Mouse (Mus musculus): ENCODE measurements around the gene Cdpf1. TPM values are rescaled to one million over a fixed set of nuclear protein-coding genes. Genes with fewer than 3 reads are reported as not detected.

Cdpf1 gene
- total RNA-seq (2021) = 10 to 100 TPM; 22.3 TPM
- long read RNA-seq, experiment 1, transcript Cdpf1-201 (5 exons, 997 nt) = major isoform, 9 of 16 reads
- long read RNA-seq, experiment 1, partial matches to known transcripts = 1 of 16 reads
- long read RNA-seq, experiment 1, other reads (novel, unspliced or antisense) = 1 of 16 reads
- long read RNA-seq, experiment 2, transcript Cdpf1-201 (5 exons, 997 nt) = major isoform, 6 of 18 reads
- long read RNA-seq, experiment 2, partial matches to known transcripts = 0 of 18 reads
- long read RNA-seq, experiment 2, other reads (novel, unspliced or antisense) = 6 of 18 reads

DNA sequence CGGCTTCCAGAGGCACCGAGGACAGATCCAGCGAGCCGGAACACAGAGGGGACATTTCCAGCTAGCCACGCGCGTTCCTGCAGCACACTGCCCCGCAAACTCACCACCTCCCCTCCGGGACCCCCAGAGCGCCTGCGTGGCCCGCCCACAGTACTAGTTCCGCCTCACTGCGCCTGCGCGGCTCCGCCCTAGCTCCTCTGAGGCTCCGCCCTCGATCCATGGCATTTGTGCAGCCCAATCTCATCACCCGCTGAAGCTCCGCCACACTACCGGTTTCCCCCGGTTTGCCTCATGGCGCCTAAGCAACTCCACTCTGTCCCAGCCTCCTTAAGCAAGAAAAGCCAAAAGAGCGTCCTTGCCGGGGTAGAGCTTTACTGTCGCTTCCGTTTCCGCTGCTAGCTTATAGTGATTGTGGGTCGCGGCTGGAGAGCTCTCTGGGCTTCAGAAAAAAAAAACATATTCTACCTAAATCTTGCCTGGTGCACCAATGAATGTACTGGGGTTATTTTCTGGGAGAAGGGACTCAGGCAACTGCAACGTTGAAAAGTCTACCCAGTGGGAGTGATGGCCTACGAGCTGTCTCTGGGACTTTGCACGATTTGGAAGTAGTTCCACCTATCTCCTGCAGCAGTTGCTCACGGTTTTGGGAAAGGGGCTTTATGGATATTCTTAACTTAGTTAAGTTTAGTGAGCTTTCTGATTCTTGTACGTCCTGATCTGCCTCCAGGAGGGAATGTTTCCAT is at the start of gene Cdpf1:
Gene Cdpf1 (minus strand): TSS at position 163 of the 743 bp plus-strand sequence.
- DNase-seq (ENCODE audit: low spot score in 2 of 2) = peak; percentile 98

DNA sequence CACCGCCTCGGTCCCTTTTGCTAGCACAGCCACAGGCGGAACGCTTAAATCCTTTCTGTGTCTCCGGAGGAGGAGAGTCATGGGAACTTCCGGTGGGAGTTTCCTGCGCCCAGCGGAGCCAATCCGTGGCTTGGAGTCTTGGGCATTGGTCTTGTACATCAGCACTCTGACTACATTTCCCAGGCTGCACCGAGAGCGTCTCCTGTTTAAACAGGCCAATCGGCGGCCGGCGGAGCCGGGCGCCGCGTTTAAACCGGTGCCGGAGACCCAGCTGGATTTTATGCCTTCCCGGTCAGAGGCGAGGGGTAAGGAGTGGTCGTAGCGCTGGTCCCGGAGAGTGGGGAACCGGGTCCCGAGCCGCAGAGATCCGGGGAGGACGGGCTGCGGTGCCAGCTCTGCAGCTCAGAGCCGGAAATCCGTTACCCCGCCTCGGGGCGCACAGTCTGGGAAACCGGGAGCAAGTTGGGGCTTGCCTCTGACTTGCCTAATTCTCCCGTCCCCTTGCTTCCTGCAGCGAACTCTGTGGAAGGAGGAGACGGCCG is 48.1 kb upstream of the Cdpf1 start, which contains the start of gene Gtse1:
Gene Gtse1 (plus strand): TSS at position 256 of the 542 bp plus-strand sequence.
- DNase-seq (ENCODE audit: low spot score in 2 of 2) = peak; percentile 64 to 92

DNA sequence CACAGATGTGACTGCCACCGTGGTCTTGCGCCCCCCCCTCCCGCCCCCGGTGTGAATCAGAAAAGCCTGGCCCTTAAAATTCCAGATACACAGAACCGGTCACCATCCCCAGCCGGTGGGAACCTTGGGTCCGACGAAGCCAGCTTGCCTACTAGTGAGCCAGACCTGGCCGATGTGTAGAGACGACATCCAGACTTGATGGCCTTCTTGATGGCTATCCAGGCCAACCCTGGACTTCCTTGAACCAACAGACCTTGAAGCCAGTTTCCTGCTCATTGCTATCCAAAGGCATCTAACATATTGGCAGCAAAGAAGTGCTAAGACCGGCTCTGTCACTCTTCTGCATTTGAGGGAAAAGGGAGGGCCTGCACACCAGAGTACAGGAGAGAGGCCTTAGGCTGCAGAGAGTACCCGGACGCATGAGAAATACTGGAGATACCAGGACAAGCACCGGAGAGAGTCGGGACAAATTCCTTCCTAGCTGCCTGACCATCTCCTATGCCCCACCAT is 47.5 kb upstream of the Cdpf1 start:
- no peak for DNase-seq (ENCODE audit: low spot score in 2 of 2)

DNA sequence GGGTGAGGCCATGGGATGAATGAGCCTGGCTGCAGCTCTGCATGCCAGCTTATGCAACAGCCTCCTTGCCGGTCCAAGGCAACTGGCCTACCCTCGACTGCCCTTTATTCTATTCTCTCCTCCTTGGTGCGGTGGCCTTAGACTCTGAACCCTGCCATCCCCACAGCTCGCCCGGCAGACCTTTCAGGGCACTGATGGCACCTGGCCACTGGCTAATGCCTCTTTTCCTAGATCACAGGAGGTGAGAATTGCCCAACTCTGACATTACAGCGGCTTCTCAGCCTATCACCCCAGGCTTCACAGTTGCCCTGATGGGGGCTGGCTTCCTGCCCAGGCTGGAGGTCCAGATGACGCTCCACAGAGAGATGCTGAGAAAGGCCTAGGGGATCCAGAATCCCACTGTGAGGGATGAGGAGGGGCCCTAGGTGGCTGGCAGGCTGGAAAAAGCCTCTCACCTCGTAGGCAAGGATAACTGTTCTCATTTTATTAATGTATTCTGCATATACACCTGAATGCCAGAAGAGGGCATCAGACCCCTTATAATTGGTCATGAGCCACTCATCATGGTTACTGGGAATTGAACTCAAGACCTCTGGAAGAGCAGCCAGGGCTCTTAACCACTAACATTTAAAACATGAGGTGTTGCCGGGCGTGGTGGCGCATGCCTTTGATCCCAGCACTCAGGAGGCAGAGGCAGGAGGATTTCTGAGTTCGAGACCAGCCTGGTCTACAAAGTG is 40.3 kb upstream of the Cdpf1 start:
- DNase-seq (ENCODE audit: low spot score in 2 of 2) = no peak

DNA sequence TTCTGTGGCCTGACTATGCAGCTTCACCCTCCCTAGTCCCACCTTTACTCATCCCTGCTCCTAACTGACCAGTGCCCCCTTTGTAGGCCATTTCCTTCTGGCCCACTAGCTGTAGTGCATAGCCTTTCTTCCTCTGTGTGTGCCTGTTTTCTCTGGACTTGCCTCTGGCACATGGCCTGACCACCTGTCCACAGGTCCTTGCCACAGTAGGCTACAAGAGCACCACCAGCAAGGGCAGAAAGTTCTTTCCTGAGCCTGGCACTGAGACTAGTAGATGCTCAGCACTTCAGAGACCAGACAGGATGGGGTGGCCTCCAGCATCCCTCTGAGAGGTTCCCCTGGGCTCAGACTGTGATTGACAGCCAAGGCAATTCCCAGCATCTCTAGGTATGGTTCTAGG is 33.6 kb upstream of the Cdpf1 start:
- DNase-seq (ENCODE audit: low spot score in 2 of 2) = no peak

DNA sequence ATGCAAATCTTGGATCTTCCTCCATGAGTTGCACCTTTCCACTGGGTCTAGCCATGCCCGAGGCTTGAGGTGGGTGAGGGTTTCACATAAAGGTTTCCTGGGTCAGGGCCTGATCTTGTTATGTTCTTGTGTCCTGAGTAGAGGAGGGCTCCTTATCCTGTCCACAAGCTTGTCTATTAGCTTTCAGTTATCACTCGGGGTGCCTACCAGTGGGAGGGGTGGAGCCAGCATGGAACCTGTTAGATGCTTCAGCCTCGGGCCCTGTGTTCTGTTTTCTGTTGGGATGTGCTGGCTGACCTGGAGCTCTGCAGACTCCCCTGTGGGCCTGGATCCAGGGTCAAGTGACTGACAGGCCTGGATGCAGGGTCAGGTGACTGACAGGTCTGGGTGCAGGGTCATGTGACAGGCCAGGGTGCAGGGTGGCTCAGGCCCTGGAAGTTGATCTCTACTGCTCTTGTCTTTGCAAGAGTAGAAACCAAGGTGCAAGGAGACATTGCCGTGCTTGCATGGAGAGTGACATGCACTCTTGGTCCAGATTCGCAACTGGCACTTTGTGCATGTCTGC is 30.4 kb upstream of the Cdpf1 start:
- no peak for DNase-seq (ENCODE audit: low spot score in 2 of 2)

DNA sequence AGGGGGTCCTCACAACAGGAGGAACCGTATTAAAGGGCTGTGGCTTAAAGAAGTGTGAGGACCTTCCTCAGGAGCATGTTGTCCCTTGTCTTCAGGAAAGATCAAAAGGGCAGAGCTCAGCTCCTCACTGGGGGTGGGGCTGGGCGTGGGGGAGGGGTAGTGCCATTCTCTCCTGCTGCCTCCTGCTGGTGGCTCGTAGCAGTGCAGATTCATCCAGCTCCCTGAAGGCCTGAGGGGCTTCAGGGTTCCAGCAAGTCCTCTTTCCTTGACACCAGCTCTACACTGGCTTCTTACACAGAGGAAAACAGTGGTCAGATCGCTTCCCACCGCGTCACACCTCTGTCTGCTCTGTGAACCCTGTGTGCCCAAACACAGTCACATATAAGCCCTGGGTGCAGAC is 29.5 kb upstream of the Cdpf1 start:
- no peak for DNase-seq (ENCODE audit: low spot score in 2 of 2)

DNA sequence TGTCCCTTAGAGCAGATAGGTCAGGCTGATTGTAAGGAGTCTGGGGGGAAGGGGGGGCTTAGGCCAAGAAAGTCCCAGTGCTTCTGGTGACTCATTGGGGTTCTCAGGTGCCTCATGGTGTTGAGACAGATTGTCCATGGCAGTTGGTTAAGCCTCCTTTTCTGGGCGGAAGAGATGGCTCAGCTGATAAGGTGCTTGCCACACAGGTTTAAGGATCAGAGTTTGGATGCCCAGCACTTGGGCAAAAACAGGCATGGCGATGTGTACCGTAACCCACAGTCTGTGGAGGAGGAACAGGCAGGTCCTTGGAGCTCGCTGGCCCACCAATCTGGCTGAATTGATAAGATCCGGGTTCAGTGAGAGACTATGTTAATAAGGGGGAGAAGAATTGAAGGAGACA is 25.4 kb upstream of the Cdpf1 start:
- DNase-seq (ENCODE audit: low spot score in 2 of 2) = no peak

DNA sequence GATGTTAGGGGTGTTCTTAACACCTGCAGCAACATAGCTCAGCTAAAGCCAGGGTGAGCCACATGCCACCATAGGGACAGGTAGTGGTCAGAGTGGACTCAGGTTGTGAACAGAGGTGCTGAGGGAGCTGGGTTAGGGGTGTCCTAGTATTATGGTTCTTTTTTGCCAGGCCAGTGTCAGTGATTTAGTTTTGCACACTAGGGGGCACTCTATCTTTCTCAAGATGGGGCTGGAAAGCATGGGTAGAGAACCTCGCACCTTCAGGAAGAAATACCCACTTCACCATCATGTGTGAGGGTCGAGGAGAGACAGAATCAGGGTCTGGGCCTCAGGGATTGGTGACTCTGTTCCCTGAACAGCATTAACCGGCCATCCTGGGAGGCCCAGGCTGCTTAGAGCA is 23.8 kb upstream of the Cdpf1 start:
- no peak for DNase-seq (ENCODE audit: low spot score in 2 of 2)

DNA sequence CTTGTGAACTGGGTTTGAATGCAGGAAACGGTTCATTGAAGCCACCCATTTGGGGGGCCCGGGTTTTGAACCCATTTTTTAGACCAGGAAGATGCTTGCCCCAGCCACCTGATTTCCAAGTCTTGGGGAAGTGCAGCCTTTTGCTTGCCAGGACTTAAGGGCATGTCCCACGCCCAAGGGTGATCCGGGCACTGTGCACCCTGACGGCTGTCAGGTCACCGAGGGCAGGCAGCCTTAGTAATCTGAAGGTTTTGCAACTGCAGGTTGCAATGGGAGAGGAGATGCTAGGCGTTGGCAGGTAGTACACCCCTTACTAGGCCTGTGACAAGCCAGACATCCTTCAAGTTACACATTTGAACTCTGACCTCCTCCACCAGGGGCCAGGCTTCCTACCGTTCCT is 21.1 kb upstream of the Cdpf1 start:
- no peak for DNase-seq (ENCODE audit: low spot score in 2 of 2)

DNA sequence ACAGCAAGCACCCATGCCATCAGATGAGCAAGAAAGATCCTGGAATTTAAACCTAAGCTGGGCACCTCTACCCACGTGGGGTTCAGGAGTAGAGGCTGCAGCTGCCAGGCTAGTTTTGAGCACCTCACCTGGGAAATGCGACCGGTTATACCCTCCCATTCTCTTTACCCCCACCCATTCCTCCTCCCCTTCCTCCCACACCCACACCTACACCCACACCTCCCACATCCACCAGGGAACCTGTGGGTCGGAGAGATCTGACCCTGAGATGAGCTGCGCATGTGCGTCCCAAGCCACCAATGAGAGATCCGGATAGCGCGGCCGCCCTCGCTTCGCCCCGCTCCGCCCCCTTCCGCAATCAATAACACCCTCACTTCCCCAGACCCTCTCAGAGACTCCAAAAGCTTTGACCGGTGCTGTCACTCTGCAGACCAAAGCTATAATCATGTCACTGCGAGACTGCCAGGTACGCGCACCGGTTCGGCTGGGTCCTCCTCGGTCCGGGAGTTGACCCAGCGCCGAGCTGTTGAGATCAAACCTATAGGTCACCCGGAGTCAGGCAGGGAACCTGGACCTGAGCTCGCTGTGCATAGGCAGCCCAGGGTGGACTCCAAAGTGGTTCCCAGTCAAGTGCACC is 20.6 kb upstream of the Cdpf1 start, which contains the start of gene Ttc38:
Gene Ttc38 (plus strand): TSS at position 353 of the 637 bp plus-strand sequence.
- peak; percentile 58 to 72 for DNase-seq (ENCODE audit: low spot score in 2 of 2)

DNA sequence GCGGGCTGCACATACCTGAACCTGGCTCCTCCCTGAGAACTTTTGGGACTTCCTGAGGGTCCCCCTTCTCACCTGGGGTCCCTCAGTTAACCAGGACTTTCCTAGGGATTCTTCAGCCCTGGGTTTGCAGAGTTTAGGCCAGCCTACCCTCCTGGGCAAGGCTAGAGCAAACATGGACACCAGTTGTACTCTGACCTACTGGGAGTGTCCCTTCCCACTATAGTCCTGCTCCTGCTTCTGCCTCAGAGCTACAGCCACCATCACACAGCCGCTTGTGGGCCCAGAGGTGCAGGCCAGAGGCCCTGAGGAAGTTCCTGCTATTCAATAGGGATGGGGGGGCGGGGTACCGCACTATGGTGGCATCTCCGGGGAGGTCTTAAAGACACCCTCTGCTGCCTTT is 18.0 kb upstream of the Cdpf1 start:
- DNase-seq (ENCODE audit: low spot score in 2 of 2) = no peak

DNA sequence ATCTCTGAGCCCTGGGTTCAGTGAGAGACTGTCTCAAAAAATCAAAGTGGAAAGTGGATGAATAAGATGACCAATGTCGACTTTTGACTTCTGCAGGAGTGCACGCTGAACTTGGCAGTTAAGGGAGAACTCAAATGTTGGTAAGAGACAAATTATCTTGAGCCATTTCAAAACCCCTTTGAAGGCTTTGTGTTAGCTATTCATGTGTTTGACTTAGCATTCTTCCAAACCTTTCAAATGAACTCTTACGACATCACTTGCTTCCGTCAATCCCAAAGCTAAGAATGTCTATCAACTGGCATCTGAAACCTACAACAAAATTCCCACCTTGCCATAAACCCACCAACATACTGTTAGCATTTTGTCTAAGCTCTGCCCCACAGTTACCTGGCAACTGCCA is 16.6 kb upstream of the Cdpf1 start:
- no peak for DNase-seq (ENCODE audit: low spot score in 2 of 2)

DNA sequence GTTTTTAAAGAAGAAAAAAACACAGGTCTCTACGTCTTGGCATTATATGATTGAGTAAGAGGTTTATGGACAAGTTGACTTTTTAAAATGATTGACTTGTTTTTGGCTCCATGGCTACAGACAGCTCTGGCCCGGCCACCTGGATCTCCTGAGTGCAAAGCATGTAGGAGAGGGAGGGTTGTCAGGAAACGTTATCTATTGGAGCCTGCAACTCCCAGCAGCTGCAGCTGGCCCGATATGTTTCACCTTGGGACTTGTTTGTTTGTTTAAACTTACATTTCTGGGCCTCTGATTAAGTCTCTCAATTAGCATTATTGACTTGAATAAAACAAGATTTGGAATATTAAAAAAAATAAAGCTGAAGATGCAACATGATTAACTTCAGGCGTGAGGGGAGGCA is 15.2 kb upstream of the Cdpf1 start:
- DNase-seq (ENCODE audit: low spot score in 2 of 2) = no peak

DNA sequence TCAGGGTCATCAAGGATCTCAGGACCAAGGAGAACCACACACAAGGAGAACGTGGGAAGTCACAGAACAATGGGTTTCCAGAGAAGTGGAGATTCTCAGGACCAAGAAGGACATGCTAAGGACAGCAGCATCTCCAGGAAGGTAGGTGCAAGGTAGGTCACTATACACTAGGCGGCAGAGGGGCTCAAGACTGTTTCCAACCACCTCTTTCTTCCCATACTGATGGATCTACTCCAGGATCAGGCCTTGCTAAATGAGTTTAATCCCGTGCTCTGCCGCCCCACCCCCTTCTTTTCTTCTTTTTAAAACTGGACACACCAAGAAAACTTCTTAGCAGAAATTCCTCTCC is 10.5 kb upstream of the Cdpf1 start:
- DNase-seq (ENCODE audit: low spot score in 2 of 2) = no peak

DNA sequence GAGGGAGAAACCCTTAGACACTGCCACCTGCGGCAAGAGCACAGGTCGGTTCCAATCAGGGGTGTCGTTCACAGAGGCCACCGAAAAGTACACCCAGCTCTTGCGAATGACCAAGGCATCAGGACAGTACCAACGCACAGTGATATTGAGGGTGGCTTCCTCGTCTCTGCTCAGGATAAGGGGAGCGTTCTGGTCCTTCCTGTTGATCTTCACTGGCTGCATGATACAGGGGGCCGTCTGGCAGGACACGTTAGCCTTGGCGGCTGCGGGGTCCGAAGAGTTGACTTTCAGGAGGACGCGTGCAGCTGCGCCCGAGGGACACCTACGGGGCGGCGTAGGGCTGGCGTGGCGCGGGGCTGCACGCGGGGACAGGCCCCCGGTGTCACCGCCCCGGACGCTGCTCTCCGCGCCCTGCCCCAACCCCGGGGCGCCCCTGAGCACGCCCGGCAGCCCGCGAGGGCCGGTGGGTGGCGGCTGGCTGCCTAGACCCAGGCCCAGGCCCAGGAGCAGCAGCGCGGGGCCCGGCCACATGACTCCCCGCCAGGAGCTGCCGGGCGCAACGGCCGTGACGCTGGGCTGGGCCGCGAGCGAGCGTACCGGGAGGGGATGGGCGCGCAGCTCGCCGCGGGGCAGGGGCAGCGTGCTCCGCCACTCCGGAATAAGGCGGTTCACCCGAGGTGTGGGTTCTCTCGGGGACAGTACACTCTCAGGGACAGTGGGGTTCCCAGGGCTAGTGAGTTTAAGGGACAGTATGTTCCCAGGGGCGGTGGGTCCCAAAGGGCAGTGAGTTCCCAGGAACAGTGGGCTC is 9.9 kb upstream of the Cdpf1 start, which contains the start of gene Pkdrej:
Gene Pkdrej (minus strand): TSS at position 532 of the 808 bp plus-strand sequence.
- no peak for DNase-seq (ENCODE audit: low spot score in 2 of 2)

DNA sequence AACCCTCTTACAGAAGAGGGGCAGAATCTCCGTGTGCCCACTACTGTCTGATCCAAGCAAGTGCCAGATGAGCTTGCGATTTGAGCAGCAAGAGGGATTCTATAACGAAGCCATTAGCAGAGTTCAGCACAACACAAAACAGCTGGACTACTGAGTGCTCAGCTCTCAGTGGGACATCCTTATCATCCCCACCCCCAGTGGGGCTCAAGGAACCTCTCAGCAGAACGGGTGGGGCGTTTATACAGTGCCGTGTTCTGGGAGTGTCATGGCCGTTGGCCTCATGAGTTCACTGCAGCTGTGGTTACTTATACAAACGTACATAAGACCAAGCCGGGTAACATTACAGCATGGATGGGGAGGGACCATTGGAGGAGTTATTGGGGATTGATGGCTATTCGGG is 1.9 kb upstream of the Cdpf1 start:
- no peak for DNase-seq (ENCODE audit: low spot score in 2 of 2)

DNA sequence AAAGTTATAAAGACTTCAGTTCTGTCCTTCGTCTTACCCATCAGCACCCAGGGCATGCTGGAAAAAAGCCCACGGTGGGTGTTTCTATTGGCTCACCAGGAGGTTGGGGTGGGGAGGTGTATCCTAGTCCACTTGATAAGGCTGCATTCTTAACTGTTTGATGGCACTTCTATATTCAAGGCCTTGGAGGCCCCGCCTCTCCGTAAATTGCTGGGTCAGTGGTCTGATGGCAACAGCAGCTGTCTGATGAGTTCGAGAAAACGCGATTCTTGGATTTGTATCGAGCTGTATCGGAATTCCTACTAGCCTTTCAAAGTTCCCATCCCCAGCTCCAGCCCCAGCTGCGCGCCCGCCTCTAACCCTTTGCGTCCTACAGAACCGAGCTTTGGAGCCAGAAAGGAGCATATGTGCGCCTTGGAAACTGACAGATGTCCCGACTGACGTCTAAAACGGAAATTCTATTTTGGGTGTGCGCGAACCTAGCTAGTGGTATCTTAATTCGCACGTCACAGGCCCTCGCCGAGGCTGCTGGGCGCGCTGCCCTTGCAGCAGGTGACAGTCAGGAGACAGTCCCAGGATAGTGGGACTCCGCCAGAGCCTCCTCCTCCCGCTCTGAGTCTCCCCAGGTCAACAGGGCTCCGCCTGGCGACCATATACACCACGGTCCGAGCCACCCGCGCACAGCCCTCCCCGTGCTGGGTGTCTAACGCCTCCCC is 533 bp downstream of the Cdpf1 start:
- peak in 1 of 2 experiments; percentile 23 for DNase-seq (ENCODE audit: low spot score in 2 of 2)

DNA sequence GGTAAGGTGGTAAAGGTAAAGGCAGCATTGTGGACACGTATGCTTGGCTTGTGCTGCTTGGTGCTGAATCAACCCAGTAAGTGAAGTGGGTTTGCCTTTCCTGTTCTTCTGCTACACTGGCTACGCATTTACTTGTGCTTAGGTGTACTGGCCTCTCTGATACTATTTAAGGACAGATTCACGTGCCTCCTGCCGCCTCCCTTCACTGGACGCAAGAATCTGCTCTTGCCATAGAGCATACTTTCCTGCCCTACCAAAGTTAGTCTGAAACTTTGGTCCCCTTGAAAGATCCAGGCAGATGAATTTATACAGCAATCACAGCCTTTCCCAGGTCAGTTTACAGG is 1.1 kb downstream of the Cdpf1 start:
- no peak for DNase-seq (ENCODE audit: low spot score in 2 of 2)
